Comparison of ENCODE assay signal across 1 mouse cellular context in the genomic region with DNA sequence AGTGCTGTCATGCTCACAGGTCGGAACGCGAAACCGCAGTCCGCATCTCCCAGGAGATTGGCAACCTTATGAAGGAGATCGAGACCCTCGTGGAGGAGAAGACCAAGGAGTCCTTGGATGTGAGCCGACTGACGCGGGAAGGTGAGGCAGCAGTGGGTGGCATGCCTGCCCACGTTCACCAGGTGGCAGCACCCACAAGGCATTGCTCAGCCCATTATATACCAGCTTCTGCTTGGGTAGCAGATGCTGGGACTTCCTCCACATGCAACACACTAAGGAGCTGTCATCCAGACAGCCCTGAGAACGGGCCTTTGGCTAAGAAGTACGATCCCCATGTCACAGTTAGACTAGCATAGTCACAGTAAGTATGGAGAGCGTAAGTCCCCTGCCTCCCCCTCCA.
TF ChIP-seq lines count a peak whose summit lies in the region.

No protein-coding gene starts in this region.

TF ChIP-seq in MEL, 35 proteins besides CTCF, POLR2A, EP300 and RAD21:
- TF ChIP-seq SMC3 (IDR thresholded peaks at IDR 0.05; ENCODE audit: low read depth, low read length): peak; percentile 50
- TF ChIP-seq MEF2A (IDR thresholded peaks at IDR 0.05; ENCODE audit: extremely low read depth, insufficient replicate concordance, low read depth, low read length, poor library complexity, severe bottlenecking): no peak
- no peak for TF ChIP-seq ZC3H11A (IDR thresholded peaks at IDR 0.05; ENCODE audit: low read depth, low read length)
TF ChIP-seq in MEL: peak in this region for 1.
